Mouse (Mus musculus) embryonic facial prominence, embryonic 11.5 days (tissue): ENCODE measurements around the gene Eif3d. TPM values are rescaled to one million over a fixed set of nuclear protein-coding genes. Genes with fewer than 3 reads are reported as not detected.

ENCODE experiments used
- ATAC-seq: fragments of 200-750 bp; cut with Nextera tagmentation; replicated peaks from 2 replicates; pipeline ENCODE4 v1.8.0; 2017; ENCODE audit warnings: low read depth; ENCODE audit not compliant: insufficient number of reproducible peaks, low FRiP score, low TSS enrichment
- DNase-seq: peaks from one replicate; pipeline ENCODE4 v3.0.0-alpha.2; 2015; ENCODE audit warnings: low spot score
- H3K27ac ChIP-seq: fragments of 300-500 bp; sonication (generic); replicated peaks from 2 replicates; pipeline ENCODE4 v1.5.1; 2014; ENCODE audit warnings: mild to moderate bottlenecking, low read depth, low read length, control low read depth
- H3K27me3 ChIP-seq: fragments of 300-500 bp; sonication (generic); 2 replicates; pipeline ENCODE4 v1.6.1; 2014; ENCODE audit warnings: mild to moderate bottlenecking, low read length, moderate library complexity, mixed read lengths; ENCODE audit not compliant: control insufficient read depth, insufficient read depth
- H3K36me3 ChIP-seq: fragments of 300-500 bp; sonication (generic); replicated peaks from 2 replicates; pipeline ENCODE4 v1.6.1; 2014; ENCODE audit warnings: low read depth, mild to moderate bottlenecking, low read length, moderate library complexity, mixed read lengths; ENCODE audit not compliant: control insufficient read depth, insufficient read depth
- H3K4me1 ChIP-seq: fragments of 300-500 bp; sonication (generic); 2 replicates; pipeline ENCODE4 v1.6.1; 2014; ENCODE audit warnings: low read length, mixed read lengths; ENCODE audit not compliant: control insufficient read depth, insufficient read depth
- H3K4me2 ChIP-seq: fragments of 300-500 bp; sonication (generic); 2 replicates; pipeline ENCODE4 v1.6.1; 2014; ENCODE audit warnings: low read depth, mild to moderate bottlenecking, control low read depth, low read length, moderate library complexity
- H3K4me3 ChIP-seq: fragments of 300-500 bp; sonication (generic); 2 replicates; pipeline ENCODE4 v1.5.1; 2014; ENCODE audit warnings: low read depth, low read length, control low read depth
- H3K9ac ChIP-seq: fragments of 300-500 bp; sonication (generic); replicated peaks from 2 replicates; pipeline ENCODE4 v1.6.1; 2014; ENCODE audit warnings: mild to moderate bottlenecking, control low read depth, low read length
- H3K9me3 ChIP-seq: fragments of 300-500 bp; sonication (generic); replicated peaks from 2 replicates; pipeline ENCODE4 v1.6.1; 2016; ENCODE audit warnings: mild to moderate bottlenecking, low read length, inconsistent platforms, mixed read lengths; ENCODE audit not compliant: control insufficient read depth
- WGBS: fragments of 180-500 bp; shearing (Covaris S2); extraction: QIAGEN DNeasy Blood & Tissue Kit; methylation state at CpG from one replicate; pipeline ENCODE4 v1.1.7; 2014; 5-methylcytosine and 5-hydroxymethylcytosine counted together
- polyA plus RNA-seq: library from polyadenylated mRNA; unstranded; fragments of >200 nt; fragmentation: Nextera tagmentation; extraction: Ambion mirVana; gene quantifications from 2 replicates; pipeline ENCODE4 v1.2.1, GENCODE M21; 2014

Eif3d gene
- polyA plus RNA-seq, 1 experiment from 2014 or later: 246 TPM

DNA sequence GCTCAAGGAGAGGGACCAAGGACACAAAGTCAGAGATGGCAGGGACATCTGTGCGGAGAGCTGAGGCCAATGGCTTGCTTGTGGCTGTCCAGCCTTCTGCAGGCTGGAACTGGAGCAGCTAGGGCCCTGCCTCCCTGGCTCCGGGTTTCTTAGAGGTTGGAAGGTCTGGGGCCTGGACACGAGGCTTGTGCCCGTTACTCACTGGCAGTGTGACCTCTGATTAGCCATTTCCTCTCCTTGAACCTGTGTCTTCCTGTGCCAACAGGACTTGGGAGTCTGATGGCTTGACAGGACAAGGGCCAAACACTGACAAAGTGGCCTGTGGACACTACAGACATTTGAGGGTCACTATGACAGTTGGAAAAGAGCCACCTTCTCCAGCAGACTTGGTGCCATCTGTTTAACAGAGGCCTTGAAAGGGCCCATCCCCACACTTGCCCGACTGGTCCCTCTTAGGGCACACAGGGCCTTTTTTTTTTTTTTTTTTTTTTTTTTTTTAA lies 10.6 kb upstream of the Eif3d start:
- Histone ChIP-seq H3K4me3 (no peak overlapping the region), H3K4me2 (no peak overlapping the region), H3K9me3 (no peaks in the 10 kb centered on the region), H3K27ac (no peak overlapping the region), H3K9ac (no peak overlapping the region), H3K36me3 (no peaks in the 10 kb centered on the region), H3K4me1 (no peaks in the 10 kb centered on the region), H3K27me3 (no peaks in the 10 kb centered on the region)
- 66% methylated on average over 5 of the region's 5 CpGs for WGBS
- no peak for DNase-seq
- ATAC-seq: no peak

DNA sequence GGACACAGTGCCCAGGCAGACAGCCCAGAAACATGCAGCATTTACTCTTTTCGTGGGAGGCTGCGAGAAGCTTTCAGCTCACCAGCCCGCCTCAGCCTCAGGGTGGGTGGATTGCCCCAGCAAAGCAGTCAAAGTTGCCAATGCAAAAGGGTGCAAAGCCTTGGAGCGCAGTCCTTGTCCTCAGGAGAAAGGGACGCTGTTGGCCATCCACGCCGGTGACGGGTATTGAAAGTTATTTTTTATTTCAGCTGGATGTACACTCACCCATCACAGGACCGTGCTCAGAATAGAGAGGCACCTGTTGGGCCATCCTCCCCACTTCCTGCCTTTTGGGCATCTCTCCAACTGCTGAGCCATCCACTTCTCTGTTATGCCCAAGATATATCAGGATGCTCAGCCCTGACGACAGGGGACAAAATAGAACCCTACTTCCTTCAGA lies 8.8 kb upstream of the Eif3d start:
- Histone ChIP-seq H3K27ac (no peak overlapping the region), H3K9me3 (no peaks in the 10 kb centered on the region), H3K36me3 (no peaks in the 10 kb centered on the region), H3K4me1 (no peaks in the 10 kb centered on the region), H3K27me3 (no peaks in the 10 kb centered on the region), H3K4me3 (no peak overlapping the region), H3K4me2 (no peak overlapping the region), H3K9ac (no peak overlapping the region)
- no peak for DNase-seq
- no peak for ATAC-seq
- 82% methylated on average over 10 of the region's 10 CpGs for WGBS

DNA sequence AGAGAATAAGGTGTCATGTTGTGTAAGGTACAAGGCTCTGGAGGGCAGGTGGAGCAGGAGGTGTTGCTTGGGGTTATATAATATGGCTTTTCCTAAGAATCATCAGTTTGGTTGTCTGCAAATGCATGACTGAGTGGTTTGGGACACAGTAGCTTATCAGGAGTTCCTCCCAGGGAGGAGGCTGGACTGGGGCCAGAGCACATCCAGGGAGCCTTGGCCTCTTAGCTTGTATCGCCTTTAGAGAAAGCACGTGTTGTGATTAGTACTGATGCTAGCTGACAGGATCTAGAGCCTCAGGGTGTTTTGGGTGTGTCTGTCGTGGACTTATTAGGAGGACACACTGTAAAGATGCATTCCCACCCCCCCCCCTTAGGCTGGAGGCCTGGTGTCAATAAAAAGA lies 7.0 kb upstream of the Eif3d start:
- no peak for ATAC-seq
- Histone ChIP-seq H3K9me3 (no peaks in the 10 kb centered on the region), H3K27me3 (no peaks in the 10 kb centered on the region), H3K36me3 (no peaks in the 10 kb centered on the region), H3K4me2 (no peak overlapping the region), H3K4me1 (no peaks in the 10 kb centered on the region), H3K4me3 (no peak overlapping the region), H3K27ac (no peak overlapping the region), H3K9ac (no peak overlapping the region)
- DNase-seq: no peak
- 70% methylated on average over 3 of the region's 3 CpGs for WGBS

DNA sequence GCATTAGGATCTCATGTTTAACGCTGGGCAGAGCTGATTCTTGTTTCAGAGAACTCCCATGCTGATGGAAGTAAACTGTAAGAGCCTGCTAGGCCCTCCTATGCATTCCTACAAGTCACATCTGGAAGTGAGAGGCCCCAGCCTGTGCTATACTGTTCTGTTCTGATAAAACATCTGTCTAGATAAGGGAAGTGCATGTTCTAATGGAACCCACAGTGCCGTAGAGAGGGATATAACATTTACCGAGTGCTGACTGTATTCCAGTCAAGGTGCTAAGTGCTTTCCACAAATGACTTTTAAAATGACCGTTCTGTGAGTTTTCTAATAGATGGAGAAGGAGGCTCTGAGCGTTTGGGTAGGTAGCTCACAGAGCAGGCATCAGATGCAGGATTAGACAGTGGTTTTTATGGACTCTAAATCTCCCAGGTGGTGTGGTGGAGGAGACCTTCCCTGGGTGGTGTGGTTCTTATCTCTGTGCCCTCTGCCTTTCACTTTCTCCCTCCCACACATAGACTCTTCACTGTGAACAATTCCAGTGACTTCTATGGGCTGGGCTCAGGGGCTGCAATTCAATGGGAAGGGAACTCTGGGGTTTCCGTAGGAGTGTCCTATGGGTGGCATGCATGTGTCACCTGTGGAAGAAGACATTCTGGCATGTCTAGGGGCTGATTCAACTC lies 3.7 kb upstream of the Eif3d start:
- DNase-seq: no peak
- ATAC-seq: no peak
- Histone ChIP-seq H3K27ac (no peak overlapping the region), H3K9me3 (no peaks in the 10 kb centered on the region), H3K9ac (no peak overlapping the region), H3K4me3 (no peak overlapping the region), H3K27me3 (no peaks in the 10 kb centered on the region), H3K4me2 (no peak overlapping the region), H3K4me1 (no peaks in the 10 kb centered on the region), H3K36me3 (no peaks in the 10 kb centered on the region)
- WGBS: 74% methylated on average over 6 of the region's 6 CpGs

DNA sequence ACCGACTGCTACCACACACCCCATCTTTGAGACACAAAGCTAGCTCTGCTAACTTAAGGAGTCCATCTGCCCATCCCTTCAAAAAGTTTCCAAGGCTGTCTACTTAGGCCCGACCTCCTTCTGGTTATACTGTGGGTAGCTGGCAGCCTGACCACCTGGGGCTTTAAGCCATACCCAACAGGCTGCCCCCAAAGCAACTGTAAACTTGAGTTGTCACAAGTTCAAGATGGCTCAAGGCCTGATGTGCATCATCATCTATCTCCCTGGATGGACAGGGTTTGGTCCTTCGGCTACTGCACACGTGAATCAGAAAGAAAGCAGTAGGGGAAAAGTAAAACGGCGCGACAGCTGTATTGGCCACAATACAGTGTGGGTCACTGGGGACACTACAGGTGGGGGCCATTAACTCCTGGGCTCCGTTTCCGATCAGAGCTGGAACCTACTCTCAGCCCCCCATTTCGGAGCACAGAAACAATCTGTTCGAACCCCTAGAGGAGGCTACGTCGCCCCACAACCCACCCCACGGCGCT lies 608 bp downstream of the Eif3d start:
- Histone ChIP-seq H3K4me1 (no peaks in the 10 kb centered on the region), H3K4me2 (peak overlapping the region; percentile 92), H3K9ac (peak overlapping the region; percentile 92), H3K9me3 (no peaks in the 10 kb centered on the region), H3K4me3 (peak overlapping the region; percentile 94), H3K27ac (peak overlapping the region; percentile 97), H3K36me3 (peaks cover 7% of the 10 kb centered on the region), H3K27me3 (no peaks in the 10 kb centered on the region)
- 3% methylated on average over 15 of the region's 15 CpGs for WGBS
- DNase-seq: peak; percentile 2
- peak; percentile 71; the same call in 1 of the 2 replicates for ATAC-seq

DNA sequence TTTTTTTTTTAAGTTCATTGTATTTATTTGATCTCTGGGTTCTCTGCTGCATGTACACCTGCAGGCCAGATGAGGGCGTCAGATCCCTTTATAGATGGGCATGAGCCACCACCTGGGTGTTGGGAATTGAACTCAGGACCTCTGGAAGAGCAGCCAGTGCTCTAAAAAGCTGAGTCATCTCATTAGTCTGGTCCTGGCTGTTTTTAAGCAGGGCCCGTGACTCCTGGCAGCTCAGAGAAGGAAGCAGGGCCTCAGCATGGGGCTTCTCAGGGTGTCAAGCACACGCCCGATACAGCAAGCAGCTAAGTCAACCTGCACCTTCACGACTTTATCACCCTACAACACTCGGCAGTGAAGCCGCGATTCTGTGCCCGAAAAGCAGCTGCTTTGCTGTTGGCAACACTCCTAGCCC lies 5.5 kb downstream of the Eif3d start:
- Histone ChIP-seq H3K9ac (no peak overlapping the region), H3K27me3 (no peaks in the 10 kb centered on the region), H3K27ac (no peak overlapping the region), H3K9me3 (no peaks in the 10 kb centered on the region), H3K4me1 (no peaks in the 10 kb centered on the region), H3K4me3 (no peak overlapping the region), H3K36me3 (peaks cover 28% of the 10 kb centered on the region), H3K4me2 (no peak overlapping the region)
- DNase-seq (no peak), ATAC-seq (no peak)
- 82% methylated on average over 9 of the region's 9 CpGs for WGBS

DNA sequence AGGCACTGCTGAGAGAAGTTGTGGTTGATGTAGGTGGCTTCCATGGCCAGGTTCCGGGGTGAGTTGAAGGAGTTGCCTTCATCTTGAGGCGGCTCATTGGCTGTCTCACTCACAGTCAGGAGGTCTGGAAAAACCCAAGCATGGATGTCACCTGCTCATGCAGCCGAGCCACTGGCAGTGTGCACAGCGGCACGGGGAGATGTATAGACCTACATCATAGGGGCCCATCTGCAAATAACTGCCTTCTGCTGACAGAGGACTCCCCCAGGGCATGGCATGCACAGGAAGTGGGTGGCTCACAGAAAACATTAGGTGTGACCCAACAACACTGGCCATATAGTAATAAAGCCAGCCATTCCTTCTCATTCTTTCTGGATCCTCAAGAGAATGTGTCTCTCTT lies 8.2 kb downstream of the Eif3d start:
- no peaks in the 10 kb centered on the region for H3K4me1 ChIP-seq
- H3K4me2 ChIP-seq: no peak overlapping the region
- no peak for ATAC-seq
- no peak overlapping the region for H3K9ac ChIP-seq
- WGBS: 96% methylated on average over 5 of the region's 5 CpGs
- DNase-seq: no peak
- H3K27ac ChIP-seq: no peak overlapping the region
- peaks cover 28% of the 10 kb centered on the region for H3K36me3 ChIP-seq
- no peak overlapping the region for H3K4me3 ChIP-seq
- H3K9me3 ChIP-seq: no peaks in the 10 kb centered on the region
- H3K27me3 ChIP-seq: no peaks in the 10 kb centered on the region

DNA sequence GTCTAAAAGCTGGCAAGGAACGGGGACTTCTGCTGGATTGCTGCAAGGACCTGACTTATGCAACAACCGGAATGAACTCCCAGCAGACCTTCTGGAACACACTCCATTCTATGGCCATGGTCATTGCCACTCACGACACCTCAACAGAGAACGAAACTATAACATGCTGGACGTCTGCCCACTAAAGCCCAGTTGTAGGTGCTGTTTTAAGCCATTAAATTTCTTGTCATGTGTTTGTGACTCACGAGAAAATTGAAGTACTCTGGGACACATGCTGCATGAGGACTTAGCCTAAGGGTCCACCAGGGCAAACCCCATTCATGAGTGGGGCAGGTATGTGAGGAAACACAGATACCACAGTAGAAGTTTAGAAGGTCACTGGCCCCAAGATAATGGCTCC lies 9.9 kb downstream of the Eif3d start:
- H3K36me3 ChIP-seq: peaks cover 22% of the 10 kb centered on the region
- no peak for DNase-seq
- WGBS: 83% methylated on average over 6 of the region's 6 CpGs

More for the DNA sequence above, 9.9 kb downstream of the Eif3d start:
- H3K4me1 ChIP-seq: no peaks in the 10 kb centered on the region
- peaks cover 4% of the 10 kb centered on the region; the same call in 1 of the 2 replicates for H3K27me3 ChIP-seq
- H3K27ac ChIP-seq: no peak overlapping the region
- ATAC-seq: no peak
- H3K9me3 ChIP-seq: no peaks in the 10 kb centered on the region
- no peak overlapping the region for H3K9ac ChIP-seq
- H3K4me2 ChIP-seq: no peak overlapping the region
- H3K4me3 ChIP-seq: no peak overlapping the region
